Mouse (Mus musculus) kidney, adult 11 months (tissue): ENCODE results near the gene Ptcd2.
A peak's percentile ranks its signal among the peaks of the same experiment; 100 is the strongest.

ENCODE experiments used
- DNase-seq: peaks from one replicate; pipeline ENCODE4 v3.0.0; 2022

Ptcd2 gene

DNA sequence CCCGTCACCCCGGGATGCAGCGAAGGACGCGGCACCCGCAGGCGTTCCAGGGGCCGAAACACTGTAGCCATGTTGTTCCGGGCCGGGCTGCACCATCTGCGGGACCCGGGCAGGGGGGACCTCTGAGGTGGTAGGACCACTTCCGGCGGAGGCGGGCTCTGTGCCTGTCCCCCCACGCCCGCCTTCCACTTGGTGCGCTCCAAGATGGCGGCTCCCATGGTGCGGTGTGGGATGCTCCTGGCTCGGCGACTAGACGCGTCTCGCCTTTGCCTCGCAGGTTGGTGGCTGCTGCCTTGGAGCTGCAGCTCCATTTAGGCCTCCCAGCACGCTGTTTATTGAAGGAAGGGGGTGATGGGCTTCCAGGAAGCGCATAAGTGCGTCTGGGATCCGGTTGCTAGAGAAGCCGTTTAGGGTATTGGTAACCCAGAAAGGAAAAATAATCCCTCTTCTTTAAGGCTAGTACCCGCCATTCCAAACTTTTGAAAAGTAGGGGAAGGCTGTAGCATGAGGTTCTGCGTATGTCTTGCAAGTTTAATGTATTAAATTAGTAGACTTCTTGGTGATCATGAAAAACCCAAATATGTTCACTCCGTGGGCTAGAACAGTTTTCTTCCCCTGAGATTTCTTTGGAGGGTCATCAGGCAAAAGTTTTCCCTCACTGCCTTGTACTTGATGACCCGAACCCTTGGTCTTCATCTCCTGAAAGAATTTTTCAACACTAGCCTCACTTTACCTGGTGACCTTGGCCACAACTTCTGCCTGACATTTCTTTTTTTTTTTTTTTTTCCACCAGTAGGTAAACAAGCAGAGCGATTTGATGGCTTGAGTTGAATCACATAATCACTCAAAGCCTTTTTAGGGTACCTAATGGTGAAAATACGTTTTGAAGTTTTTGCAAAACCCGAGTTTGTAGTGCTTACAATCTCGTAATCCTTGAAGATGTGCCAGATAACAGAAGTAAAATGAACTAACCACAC lies at the start of gene Ptcd2, which contains the start of gene Mrps27:
Gene Ptcd2, minus strand, starts transcription at position 107 of the 977 bp plus-strand sequence.
Gene Mrps27, plus strand, starts transcription at position 188 of the 977 bp plus-strand sequence.
- peak; percentile 96 for DNase-seq

DNA sequence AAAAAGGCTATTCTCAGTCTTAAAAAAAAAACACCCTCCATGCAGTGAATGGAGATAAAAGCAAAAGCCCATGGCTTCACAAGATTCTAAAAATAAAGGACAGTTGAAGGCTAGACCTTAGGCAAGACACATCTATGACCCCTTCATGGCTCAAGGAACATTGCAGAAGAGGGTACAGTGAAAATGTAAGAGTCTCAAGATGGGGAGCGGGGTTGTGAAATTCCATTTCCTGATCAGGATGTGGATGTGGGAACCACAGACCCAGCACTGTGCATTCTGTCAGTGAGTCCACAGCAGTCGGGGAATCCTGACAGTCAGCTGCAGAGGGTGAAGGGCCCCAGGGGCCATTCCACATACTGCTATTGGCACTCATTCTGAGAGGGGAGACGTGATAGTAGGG lies 48.6 kb upstream of the Ptcd2 start:
- no peak for DNase-seq

GRCm38 (mm10) chr13:99391417-99391816 lies 46.9 kb upstream of the Ptcd2 start:
- no peak for DNase-seq

GRCm38 (mm10) chr13:99387901-99388811 lies 43.7 kb upstream of the Ptcd2 start:
- DNase-seq = no peak

- no peak for DNase-seq
Observed at GRCm38 (mm10) chr13:99386341-99386740, 41.8 kb upstream of the Ptcd2 start.

GRCm38 (mm10) chr13:99385911-99386310 lies 41.4 kb upstream of the Ptcd2 start:
- no peak for DNase-seq

DNA sequence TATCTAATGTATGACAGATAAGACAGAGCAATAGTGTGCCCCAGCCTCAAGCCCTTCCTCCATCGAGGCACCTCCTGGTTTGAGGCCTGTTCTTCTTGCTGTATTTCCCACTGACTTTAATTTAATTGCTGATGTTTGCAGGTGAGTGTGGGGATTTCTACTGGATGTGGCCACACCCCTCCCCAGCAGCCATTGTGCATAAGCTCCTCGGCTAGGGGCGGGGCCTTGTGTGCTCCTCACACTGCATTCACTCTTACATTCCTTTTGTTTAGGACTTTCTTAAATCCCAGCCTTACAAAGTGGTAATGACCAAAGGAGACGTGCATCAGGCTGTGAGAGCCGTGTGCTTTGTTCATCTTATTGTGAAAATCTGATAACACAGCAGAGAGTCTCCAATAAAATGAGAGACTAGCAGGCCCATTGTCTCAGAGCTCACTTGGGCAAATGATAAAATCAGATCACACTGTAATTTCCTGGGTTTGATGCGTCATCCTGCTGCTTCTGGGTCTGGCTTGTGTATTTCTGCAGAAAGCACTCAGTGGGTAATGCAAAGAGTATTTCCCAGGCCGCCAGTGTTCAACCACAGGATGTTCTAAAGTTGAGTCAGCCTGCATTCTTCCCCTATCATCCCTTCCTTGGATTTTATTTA lies 40.2 kb upstream of the Ptcd2 start:
- no peak for DNase-seq

DNA sequence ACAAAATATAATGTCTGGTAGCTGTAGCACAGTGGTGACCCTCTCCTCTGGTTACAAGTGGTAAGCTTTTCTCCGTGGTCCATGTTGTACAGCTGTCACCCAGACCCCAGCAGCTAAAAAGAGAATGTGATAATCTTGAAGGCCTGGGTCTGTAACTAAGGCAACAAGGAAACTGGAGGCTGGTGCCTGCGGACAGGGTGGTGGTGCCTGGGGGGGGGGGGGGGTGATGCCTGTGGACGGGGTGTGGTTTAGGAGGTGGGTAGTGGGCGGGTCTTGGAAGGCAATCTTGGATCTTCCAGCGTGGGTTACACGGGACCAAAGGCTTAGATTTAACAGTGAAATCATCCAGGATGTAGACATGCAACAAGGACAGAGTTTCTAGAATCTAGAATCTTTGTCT lies 37.9 kb upstream of the Ptcd2 start:
- DNase-seq = no peak

GRCm38 (mm10) chr13:99378223-99378622 lies 33.7 kb upstream of the Ptcd2 start:
- DNase-seq = no peak

DNA sequence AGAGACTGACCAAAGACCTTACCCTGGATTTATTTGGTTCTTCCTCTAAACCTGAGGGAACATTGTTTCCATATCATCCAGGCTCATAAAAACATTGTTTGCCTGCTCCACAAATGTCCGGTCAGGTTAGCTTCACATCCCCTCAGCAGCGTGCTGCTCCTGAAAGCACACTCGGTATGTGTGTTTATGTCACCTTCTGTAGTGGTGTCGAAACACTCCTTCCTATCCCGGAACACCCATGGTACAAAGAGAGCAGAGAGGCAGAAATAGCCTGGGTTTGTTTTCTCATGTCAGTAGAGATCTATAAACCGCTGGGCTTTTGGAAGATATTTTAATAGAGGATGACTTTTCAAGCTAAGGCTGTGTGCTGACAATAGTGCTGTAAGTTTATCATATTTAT lies 32.5 kb upstream of the Ptcd2 start:
- DNase-seq = no peak

GRCm38 (mm10) chr13:99375550-99375949 lies 31.0 kb upstream of the Ptcd2 start:
- DNase-seq = peak; percentile 43

DNA sequence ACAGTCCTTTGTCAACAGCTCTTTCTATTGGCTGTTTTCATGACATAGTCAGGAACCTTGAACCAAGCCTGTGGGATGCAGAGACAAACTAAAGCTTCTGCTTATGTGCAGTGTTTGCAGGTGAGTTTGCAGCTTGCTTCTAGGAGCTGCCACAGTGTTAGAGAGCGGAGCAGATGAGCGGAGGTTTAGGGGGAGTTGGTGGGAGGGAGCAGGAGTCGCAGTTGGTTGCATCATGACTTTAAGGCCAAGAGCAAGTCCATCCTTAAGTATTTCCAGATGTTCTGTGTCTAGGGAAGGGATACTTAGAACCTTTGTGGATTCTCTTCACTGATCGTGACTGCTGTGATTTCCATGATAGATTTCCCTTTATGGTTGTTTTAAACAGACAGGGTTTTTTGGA lies 29.7 kb upstream of the Ptcd2 start:
- DNase-seq = no peak

DNA sequence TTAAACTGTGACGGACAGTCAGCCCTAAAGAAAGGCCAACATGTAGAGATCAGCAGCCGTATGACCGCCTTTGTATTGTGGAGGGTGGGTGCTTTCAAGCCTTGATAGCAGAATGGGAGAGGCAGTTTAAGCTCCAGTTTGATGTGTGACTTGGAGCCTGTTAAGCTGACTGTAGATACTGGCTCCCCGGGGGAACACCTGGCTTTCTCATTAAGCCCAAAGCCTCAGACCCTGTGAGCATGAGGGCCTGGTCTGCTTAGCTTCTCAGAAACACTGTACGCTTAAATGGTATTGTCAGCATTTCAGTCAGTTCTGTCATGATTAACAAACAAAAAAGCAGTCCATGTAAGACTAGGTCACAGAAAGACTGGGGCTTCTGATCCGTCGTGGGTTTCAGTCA lies 29.2 kb upstream of the Ptcd2 start:
- DNase-seq = no peak

GRCm38 (mm10) chr13:99371285-99371684 lies 26.8 kb upstream of the Ptcd2 start:
- DNase-seq = no peak

DNA sequence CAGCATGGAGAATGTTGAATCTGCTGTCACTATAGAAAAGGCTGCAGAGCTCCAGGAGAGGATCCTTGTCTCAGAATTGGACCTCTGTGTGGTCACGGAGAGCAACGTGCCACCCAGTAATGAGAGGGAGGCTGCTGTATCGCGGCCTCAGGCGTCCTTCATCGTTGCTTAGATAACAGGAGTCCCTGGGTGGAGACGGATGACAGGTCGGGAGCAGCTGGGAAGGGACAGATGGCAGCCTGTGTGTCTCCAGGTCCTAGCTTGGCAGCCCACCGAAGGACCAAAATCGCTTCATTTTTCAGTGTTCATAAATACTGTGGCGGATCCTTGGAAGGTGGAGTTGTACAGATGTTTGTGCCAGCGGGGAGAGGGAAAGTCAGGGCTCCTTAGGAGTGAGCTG lies 24.6 kb upstream of the Ptcd2 start:
- DNase-seq = no peak

- DNase-seq = no peak
Observed at GRCm38 (mm10) chr13:99367554-99368174, 23.2 kb upstream of the Ptcd2 start.

GRCm38 (mm10) chr13:99366422-99367175 lies 22.1 kb upstream of the Ptcd2 start:
- DNase-seq = no peak

DNA sequence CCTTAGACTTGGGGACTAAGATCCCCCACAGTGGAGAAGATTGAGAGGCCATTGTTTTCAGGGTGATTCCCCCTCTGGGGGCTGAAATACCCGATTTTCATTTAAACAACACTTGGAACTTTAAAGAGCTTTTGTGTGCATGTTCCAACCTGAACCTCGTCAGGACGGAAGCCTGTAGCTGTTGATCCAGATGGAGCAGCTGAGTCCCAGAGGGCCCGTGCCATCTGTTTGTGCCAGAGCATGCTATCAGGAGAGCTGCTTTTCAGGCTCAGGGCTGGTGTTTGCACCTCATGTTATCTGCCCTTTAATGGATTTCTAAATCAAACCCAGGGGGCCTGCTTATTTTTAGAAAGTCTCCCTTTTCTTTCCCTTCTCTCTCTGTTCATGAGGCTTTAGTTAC lies 19.4 kb upstream of the Ptcd2 start:
- no peak for DNase-seq

GRCm38 (mm10) chr13:99358921-99359320 lies 14.4 kb upstream of the Ptcd2 start:
- no peak for DNase-seq

- DNase-seq = no peak
Observed at GRCm38 (mm10) chr13:99356428-99357265, 12.1 kb upstream of the Ptcd2 start.

GRCm38 (mm10) chr13:99355861-99356260 lies 11.4 kb upstream of the Ptcd2 start:
- no peak for DNase-seq
